Mouse (Mus musculus): Measurements from ENCODE around the gene Eomes. TPM values are rescaled to one million over a fixed set of nuclear protein-coding genes. Genes with fewer than 3 reads are reported as not detected.
A peak's percentile ranks its signal among the peaks of the same experiment; 100 is the strongest.

Eomes gene
- polyA plus RNA-seq (2015; fragmentation: Nextera tagmentation; extraction: Ambion mirVana): 0.13 and 0.18 TPM in 2 replicates

DNA sequence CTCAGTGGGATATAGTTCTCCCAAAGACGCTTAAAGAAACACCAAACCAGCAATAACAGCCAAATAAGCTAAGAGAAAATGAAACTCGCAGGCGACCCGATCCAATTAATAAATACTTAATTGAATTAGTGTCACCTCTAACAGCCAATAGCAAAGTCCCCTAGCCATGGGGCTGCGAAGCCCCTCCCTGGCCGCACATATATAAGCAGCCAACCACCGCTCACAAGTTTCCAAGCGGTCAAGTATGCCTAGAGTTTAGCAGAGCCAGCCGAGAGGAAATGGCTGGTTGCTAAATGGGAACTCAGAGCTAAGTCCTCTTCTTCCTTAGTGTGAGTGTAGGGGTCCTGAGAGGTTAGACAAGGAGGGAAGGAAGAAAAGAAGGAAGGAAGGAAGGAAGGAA, at the start of gene Eomes:
Gene Eomes (plus strand): TSS at position 252 of the 400 bp plus-strand sequence.
- ATAC-seq: no peak
- no peak within 1 kb of the TSS for H3K27ac ChIP-seq
- peaks cover 20% of the 10 kb centered on the region for H3K4me1 ChIP-seq (replicated peaks)
- H3K4me3 ChIP-seq (replicated peaks): peak within 1 kb of the TSS; percentile 43
- H3K9me3 ChIP-seq: no peaks in the 10 kb centered on the region
- peak within 1 kb of the TSS; percentile 17; the same call in 1 of the 2 replicates for H3K9ac ChIP-seq
- peaks cover 75% of the 10 kb centered on the region for H3K27me3 ChIP-seq (replicated peaks)
- H3K4me2 ChIP-seq (replicated peaks): peak within 1 kb of the TSS; percentile 87
- H3K36me3 ChIP-seq: no peaks in the 10 kb centered on the region
- 1% methylated on average over 9 of the region's 9 CpGs for WGBS

DNA sequence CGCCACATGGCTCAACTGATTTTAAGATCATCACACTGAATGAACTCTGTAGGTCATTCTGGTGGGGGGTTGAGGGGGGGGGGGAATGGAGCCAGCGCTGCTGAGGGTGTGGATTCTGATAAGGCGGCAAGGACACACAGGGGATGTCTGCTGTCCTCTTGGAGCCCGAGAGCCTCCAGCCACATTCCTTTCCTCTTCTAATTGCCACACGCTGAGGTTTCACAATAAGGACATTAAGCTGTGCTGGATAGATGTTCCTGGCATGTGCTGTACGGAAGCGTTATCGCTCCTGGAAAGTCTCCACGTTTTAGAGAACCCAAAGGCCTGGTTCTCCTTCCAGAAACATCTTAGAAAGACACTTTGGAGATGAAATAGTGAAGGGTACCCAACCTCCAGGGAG, 33.2 kb upstream of the Eomes start:
- H3K27me3 ChIP-seq (replicated peaks): no peaks in the 10 kb centered on the region
- no peaks in the 10 kb centered on the region for H3K9me3 ChIP-seq
- WGBS: 34% methylated on average over 9 of the region's 9 CpGs
- no peak for ATAC-seq
- no peak overlapping the region for H3K9ac ChIP-seq
- H3K4me1 ChIP-seq (replicated peaks): no peaks in the 10 kb centered on the region
- no peaks in the 10 kb centered on the region for H3K36me3 ChIP-seq
- H3K27ac ChIP-seq: no peak overlapping the region
- no peak overlapping the region for H3K4me3 ChIP-seq (replicated peaks)
- H3K4me2 ChIP-seq (replicated peaks): no peak overlapping the region

DNA sequence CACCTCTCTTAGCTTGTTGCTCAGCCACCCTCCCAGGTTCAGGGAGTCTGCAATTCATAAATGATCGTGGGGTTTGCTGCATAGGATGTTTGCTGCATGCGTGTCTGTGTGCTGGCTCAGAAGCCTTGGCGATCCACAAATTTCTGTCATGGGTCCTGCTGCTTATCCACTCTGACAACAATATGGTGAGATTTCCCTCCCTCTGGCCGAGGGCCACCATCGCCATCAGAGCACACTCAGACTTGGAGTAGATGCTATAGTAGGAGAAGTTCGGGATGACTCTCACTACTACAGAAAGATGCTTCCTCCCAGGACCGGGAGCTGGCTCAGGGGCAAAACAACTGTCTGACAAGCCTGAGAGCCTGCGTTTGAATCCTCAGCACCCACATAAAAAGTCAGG, 28.7 kb upstream of the Eomes start:
- no peaks in the 10 kb centered on the region for H3K27me3 ChIP-seq (replicated peaks)
- H3K4me1 ChIP-seq (replicated peaks): no peaks in the 10 kb centered on the region
- no peaks in the 10 kb centered on the region for H3K9me3 ChIP-seq
- no peak overlapping the region for H3K4me3 ChIP-seq (replicated peaks)
- no peak for ATAC-seq
- no peaks in the 10 kb centered on the region for H3K36me3 ChIP-seq
- no peak overlapping the region for H3K4me2 ChIP-seq (replicated peaks)
- H3K9ac ChIP-seq: no peak overlapping the region
- 77% methylated on average over 8 of the region's 8 CpGs for WGBS
- no peak overlapping the region for H3K27ac ChIP-seq

DNA sequence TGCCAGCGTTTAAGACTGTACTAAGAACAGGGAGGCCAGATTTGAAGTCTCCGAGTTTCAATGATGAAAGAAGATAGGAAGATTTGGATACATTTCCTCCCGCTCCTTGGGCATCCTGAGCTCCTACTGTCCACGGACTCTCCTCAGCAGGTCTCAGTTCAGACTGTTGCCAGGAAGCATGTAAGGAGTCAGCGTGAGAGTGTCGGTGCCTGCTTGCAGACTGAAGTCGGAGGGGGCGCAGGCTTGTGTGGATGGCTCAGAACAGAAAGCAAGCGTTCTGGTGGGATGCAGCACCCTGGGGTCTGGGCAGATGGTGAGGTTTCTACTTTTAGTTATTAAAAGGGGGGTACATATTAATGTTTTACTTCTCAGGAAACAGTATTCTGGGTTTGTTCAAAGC, 24.6 kb upstream of the Eomes start:
- peak overlapping the region; percentile 36 for H3K4me2 ChIP-seq (replicated peaks)
- no peaks in the 10 kb centered on the region for H3K4me1 ChIP-seq (replicated peaks)
- no peak overlapping the region for H3K9ac ChIP-seq
- H3K9me3 ChIP-seq: no peaks in the 10 kb centered on the region
- WGBS: 42% methylated on average over 9 of the region's 9 CpGs
- no peaks in the 10 kb centered on the region for H3K27me3 ChIP-seq (replicated peaks)
- ATAC-seq: no peak
- H3K4me3 ChIP-seq (replicated peaks): peak overlapping the region; percentile 19
- H3K27ac ChIP-seq: no peak overlapping the region
- no peaks in the 10 kb centered on the region for H3K36me3 ChIP-seq

DNA sequence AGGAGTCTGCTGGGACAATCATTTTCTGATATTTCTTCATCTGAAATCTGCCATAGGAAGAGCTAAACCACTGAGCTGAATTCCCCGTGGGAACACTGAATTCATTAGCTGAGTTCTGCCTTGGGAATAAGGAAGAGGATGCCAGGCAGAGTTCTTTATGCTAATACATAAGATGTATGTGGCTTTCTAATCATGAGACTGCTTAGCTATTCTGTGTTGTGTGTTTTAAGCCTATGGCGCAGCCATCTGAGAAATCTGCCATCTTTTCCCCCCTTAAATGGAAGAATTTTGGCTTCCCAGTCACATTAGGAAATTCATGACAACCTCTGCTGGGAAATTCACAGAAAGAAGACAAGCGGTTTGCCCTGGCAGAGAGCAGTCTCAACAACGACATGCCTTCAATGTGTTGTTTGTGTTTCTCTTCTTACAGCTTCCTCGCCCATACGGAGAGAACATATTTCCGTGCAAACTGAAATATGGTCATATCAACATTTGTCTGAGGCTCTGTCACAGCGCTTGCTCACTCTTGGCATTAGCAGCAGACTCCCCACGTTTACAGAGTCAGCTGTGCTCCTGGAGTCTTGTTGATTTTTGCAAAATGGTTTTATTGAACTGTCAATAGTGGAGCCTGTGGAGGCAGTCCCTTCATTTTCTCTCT, 22.7 kb upstream of the Eomes start:
- Histone ChIP-seq H3K27me3 (replicated peaks) (no peaks in the 10 kb centered on the region), H3K27ac (no peak overlapping the region), H3K36me3 (no peaks in the 10 kb centered on the region), H3K4me2 (replicated peaks) (no peak overlapping the region), H3K4me1 (replicated peaks) (no peaks in the 10 kb centered on the region), H3K9me3 (no peaks in the 10 kb centered on the region), H3K4me3 (replicated peaks) (no peak overlapping the region), H3K9ac (no peak overlapping the region)
- WGBS: 51% methylated on average over 9 of the region's 9 CpGs
- ATAC-seq: no peak

DNA sequence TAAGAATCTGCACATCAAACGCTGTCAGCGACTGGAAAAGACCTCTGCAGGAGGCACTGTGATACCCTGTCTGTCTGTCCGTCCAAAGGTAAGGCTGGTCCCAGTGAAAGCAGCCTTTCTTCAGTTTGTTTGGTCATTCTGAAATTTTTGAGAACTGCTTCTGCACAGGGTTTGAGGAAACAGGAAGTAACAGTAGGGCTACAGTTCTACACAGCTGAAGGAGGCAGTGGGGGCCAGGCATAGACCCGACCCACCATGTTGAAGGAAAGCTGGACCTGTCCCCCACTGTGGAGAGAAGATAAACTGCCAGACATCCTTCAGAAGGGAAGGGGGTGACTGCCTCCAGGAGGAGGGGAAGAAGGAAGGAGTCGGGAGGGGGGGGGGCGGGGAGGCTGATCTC, 21.6 kb upstream of the Eomes start:
- no peaks in the 10 kb centered on the region for H3K27me3 ChIP-seq (replicated peaks)
- 34% methylated on average over 6 of the region's 6 CpGs for WGBS
- H3K9me3 ChIP-seq: no peaks in the 10 kb centered on the region
- H3K4me1 ChIP-seq (replicated peaks): no peaks in the 10 kb centered on the region
- no peak for ATAC-seq
- no peak overlapping the region for H3K27ac ChIP-seq
- no peak overlapping the region for H3K4me2 ChIP-seq (replicated peaks)
- no peak overlapping the region for H3K9ac ChIP-seq
- no peaks in the 10 kb centered on the region for H3K36me3 ChIP-seq
- no peak overlapping the region for H3K4me3 ChIP-seq (replicated peaks)

DNA sequence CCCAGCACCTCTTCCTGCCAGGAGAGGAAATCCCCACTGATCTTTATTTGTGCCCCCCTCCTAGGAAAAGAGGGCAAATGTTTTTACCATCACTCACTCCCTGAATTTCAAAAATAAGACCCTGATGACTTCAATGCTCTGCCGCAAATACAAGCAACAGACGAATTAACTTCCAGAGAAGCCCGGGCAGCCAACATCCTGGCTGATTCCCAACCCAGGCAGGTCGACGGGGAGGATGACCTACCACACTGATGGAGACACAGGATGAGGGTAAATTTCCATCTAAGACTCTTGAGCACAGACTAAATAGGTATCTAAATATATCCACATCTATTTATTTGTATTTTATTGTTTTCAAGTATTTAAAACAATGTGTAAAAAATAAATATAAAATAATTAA, 20.0 kb upstream of the Eomes start:
- Histone ChIP-seq H3K36me3 (no peaks in the 10 kb centered on the region), H3K4me1 (replicated peaks) (no peaks in the 10 kb centered on the region), H3K27me3 (replicated peaks) (no peaks in the 10 kb centered on the region), H3K4me3 (replicated peaks) (no peak overlapping the region), H3K9me3 (no peaks in the 10 kb centered on the region), H3K27ac (no peak overlapping the region), H3K4me2 (replicated peaks) (no peak overlapping the region), H3K9ac (no peak overlapping the region)
- WGBS: 16% methylated on average over 5 of the region's 5 CpGs
- ATAC-seq: no peak

DNA sequence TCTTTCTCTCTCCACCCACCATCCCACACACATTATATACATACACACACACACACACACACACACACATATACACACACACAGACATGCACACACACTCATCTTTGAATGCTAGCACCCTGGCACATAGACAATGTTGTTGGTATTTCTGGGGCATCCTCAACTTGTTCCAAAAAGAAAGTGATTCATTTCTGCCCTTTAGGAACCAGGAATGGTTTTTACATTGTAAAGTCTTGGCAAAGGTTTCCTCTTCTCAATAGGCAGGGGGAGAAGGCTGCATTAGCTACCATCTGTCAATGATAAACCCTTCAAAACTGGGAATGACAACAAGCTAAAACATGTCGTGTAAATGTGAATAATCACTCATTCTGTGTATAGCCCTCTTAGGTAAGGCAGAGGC, 14.0 kb upstream of the Eomes start:
- no peak overlapping the region for H3K4me3 ChIP-seq (replicated peaks)
- no peak for ATAC-seq
- H3K9me3 ChIP-seq: no peaks in the 10 kb centered on the region
- H3K36me3 ChIP-seq: no peaks in the 10 kb centered on the region
- H3K27ac ChIP-seq: no peak overlapping the region
- WGBS: 65% methylated on average over 1 of the region's 1 CpGs
- H3K9ac ChIP-seq: no peak overlapping the region
- no peaks in the 10 kb centered on the region for H3K4me1 ChIP-seq (replicated peaks)
- peaks cover 17% of the 10 kb centered on the region for H3K27me3 ChIP-seq (replicated peaks)
- no peak overlapping the region for H3K4me2 ChIP-seq (replicated peaks)

DNA sequence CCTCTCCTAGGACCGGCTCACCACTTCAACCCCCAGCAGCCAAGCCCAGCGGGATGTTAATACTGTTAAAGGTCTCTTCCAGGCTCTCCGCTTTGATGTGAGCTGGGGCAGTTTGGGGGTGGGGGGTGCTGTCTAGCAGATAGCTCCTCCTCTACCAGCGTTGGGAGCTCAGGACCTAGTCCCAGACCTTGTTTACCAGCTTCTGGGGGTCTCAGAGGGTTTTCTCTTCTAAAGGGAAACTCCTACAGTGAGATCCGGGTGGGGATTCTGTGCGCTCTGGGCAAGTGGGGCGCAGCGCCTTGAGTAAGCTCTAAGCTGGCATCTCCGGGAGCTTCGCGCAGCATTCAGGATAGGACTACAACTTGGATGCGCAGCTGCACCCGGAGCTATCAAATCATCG, 9.7 kb upstream of the Eomes start:
- Histone ChIP-seq H3K4me1 (replicated peaks) (no peaks in the 10 kb centered on the region), H3K4me2 (replicated peaks) (no peak overlapping the region), H3K27me3 (replicated peaks) (peaks cover 38% of the 10 kb centered on the region), H3K9ac (no peak overlapping the region), H3K9me3 (no peaks in the 10 kb centered on the region), H3K27ac (no peak overlapping the region), H3K36me3 (no peaks in the 10 kb centered on the region), H3K4me3 (replicated peaks) (no peak overlapping the region)
- no peak for ATAC-seq
- WGBS: 4% methylated on average over 14 of the region's 14 CpGs

DNA sequence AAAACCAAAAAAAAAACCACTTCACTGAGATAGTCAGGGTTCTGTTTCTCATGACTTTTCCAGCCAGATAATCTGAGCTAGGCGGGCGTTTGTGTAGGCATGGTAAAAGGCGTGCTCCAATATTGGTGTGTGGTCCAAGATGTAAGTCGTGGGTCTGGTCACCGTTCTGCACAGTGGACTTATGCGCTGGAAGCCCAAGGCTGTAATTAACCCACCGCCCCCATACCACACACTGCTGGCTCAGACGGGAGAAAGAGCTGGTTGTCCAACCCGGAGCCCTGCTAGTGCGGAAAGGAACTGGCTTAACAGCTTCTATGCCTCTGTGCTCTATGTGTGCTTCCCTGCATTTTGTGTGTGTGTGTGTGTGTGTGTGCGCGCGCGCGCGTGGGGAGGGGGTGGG, 8.7 kb upstream of the Eomes start:
- Histone ChIP-seq H3K9me3 (no peaks in the 10 kb centered on the region), H3K27ac (no peak overlapping the region), H3K4me1 (replicated peaks) (no peaks in the 10 kb centered on the region), H3K36me3 (no peaks in the 10 kb centered on the region), H3K4me2 (replicated peaks) (no peak overlapping the region), H3K27me3 (replicated peaks) (peaks cover 38% of the 10 kb centered on the region), H3K4me3 (replicated peaks) (no peak overlapping the region), H3K9ac (no peak overlapping the region)
- WGBS: 14% methylated on average over 16 of the region's 16 CpGs
- no peak for ATAC-seq

DNA sequence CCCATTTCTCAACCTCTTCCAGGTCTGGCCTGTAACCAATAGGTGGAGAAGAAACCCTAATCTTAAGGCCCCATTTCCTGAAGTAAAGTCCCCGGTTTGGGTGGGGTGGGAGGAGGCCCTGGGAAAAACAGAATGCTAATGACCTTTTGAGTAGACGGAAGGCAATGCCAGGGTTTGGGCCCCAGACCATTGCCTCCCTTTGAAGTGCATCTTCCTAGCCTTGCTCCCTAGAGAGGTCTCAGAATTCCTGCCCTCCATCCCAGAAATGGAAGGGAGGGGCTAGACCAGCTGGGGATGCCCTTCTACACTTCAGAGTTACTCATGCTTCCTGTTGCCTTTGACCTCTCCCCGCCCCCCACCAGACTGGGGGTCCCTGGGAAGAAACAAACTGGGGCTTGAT, 6.7 kb upstream of the Eomes start:
- H3K9me3 ChIP-seq: no peaks in the 10 kb centered on the region

DNA sequence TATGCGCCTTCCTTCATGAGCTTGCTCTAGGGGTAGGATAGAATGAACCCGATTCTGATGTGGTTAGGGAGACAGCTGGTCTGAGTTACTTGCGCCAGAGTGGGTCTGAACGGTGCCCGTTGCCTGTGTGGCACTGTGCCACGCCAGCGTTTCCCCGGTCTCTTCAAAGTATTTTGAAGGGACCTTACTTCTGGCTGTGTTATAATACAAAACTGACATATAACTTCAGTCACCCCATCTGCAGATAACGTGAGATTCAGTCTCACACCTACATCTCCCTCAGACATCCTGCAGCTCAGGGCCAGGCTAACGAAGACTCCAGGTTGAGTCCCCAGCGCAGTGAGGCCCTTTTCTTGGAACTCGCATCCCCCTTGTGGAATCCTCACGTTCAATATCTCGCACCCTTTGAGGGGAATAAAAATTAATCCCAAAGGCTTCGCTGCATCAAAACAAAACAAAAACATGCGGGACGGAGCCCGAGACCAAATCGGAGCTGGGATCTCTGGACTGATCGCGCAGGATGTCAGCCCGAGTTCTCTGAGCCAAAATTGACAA, 1.7 kb upstream of the Eomes start:
- H3K4me2 ChIP-seq (replicated peaks): peak overlapping the region; percentile 87; the same call in 1 of the 2 replicates
- no peak for ATAC-seq

More for the DNA sequence above, 6.7 kb upstream of the Eomes start:
- 33% methylated on average over 3 of the region's 3 CpGs for WGBS
- Histone ChIP-seq H3K4me1 (replicated peaks) (no peaks in the 10 kb centered on the region), H3K27ac (no peak overlapping the region), H3K4me3 (replicated peaks) (no peak overlapping the region), H3K27me3 (replicated peaks) (peaks cover 53% of the 10 kb centered on the region), H3K36me3 (no peaks in the 10 kb centered on the region), H3K4me2 (replicated peaks) (no peak overlapping the region), H3K9ac (no peak overlapping the region)
- ATAC-seq: no peak

DNA sequence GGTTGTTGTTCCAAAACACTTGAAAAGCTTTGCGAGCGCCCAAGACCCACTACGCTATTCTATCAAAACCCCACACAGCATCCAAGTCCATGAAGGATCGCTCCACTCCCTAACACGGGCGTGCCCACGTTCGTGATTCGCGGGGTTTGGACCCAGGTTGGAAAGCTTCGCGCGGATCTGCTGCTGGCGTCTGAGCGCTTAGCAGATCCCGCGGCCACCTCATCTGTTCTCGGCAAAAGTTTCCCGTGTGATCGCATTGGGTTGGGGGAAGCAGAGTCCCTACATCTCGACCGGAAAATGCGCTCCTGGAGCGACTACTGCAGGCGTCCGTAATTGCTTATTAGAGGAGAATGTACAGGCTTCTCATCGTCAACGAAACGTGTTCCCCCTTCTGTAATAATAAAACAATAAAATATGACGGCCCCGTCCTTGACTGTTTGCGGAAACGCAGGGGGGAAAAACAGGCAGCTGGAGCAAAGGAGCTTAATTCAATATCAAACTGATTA, 1.2 kb upstream of the Eomes start:
- Histone ChIP-seq H3K9me3 (no peaks in the 10 kb centered on the region), H3K4me1 (replicated peaks) (peaks cover 20% of the 10 kb centered on the region), H3K27me3 (replicated peaks) (peaks cover 68% of the 10 kb centered on the region), H3K4me2 (replicated peaks) (peak overlapping the region; percentile 87), H3K4me3 (replicated peaks) (peak overlapping the region; percentile 43; the same call in 1 of the 2 replicates), H3K27ac (no peak overlapping the region), H3K36me3 (no peaks in the 10 kb centered on the region), H3K9ac (no peak overlapping the region)
- under 1% methylated on average over 33 of the region's 33 CpGs for WGBS
- no peak for ATAC-seq

More for the DNA sequence above, 1.7 kb upstream of the Eomes start:
- Histone ChIP-seq H3K4me3 (replicated peaks) (no peak overlapping the region), H3K36me3 (no peaks in the 10 kb centered on the region), H3K27me3 (replicated peaks) (peaks cover 66% of the 10 kb centered on the region), H3K27ac (no peak overlapping the region), H3K9me3 (no peaks in the 10 kb centered on the region), H3K4me1 (replicated peaks) (peaks cover 20% of the 10 kb centered on the region), H3K9ac (no peak overlapping the region)
- WGBS: 3% methylated on average over 22 of the region's 22 CpGs

Measured in intestine, embryonic 15.5 days (tissue).